Mouse (Mus musculus) cortical plate, adult 2 months (tissue): ENCODE measurements at regions not wholly inside any gene's neighbourhood (a gene's known extent, or its start where the extent isn't known, plus 50 kb on each side); places are given as distances from the start of the nearest gene placed in this dataset.

Experiments
- CTCF ChIP-seq: fragments of 200-500 bp; IDR thresholded peaks from 2 replicates; pipeline ENCODE4 v1.5.1; 2011; ENCODE audit warnings: mild to moderate bottlenecking, control low read depth, low read length; ENCODE audit not compliant: insufficient read depth; ENCODE audit errors: extremely low read depth
- POLR2A ChIP-seq: fragments of 200-500 bp; IDR thresholded peaks from 2 replicates; pipeline ENCODE4 v1.6.1; 2011; ENCODE audit warnings: mild to moderate bottlenecking, low read length, control low read depth; ENCODE audit not compliant: insufficient read depth; ENCODE audit errors: extremely low read depth

DNA sequence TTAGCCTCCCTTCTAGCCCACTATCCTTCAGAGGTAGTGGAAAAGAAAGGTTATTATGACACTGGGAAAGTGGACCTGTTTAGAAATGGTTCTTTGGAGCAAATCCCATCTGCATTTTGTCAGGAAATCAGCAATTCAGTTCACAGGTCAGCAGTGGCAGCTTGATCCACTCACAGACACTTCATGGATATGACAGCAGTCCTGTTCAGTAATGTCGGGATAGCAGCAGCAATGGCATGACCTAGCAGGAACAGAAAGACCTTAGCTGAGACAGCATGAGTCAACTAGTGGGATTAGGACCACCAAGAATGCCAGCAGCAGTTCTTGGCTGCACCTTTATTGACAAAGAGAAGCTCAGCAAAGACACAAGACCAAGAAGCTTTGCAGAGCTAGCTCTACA lies 365.8 kb upstream of the Tmem132c start:
- TF ChIP-seq POLR2A: no peak
- TF ChIP-seq CTCF: no peak
